Mouse (Mus musculus) megakaryocyte, embryonic 14.5 days (primary cell): ENCODE data around the gene Tap1.

Source experiments
- FLI1 ChIP-seq: IDR thresholded peaks from 2 replicates; pipeline ENCODE4 v1.6.1; 2012; ENCODE audit warnings: low read length, inconsistent platforms, mixed read lengths
- GATA1 ChIP-seq: IDR thresholded peaks from 3 replicates; pipeline ENCODE4 v1.6.1; 2012; ENCODE audit warnings: mixed read lengths, low read length, inconsistent platforms, borderline replicate concordance

GRCm38 (mm10) chr17:34192852-34193251 is 5.5 kb downstream of the Tap1 start:
- TF ChIP-seq GATA1 (no peak), FLI1 (no peak)
